Mouse (Mus musculus): Measurements from ENCODE around the gene Kansl1. TPM values are rescaled to one million over a fixed set of nuclear protein-coding genes. Genes with fewer than 3 reads are reported as not detected.

Gene Kansl1
- polyA plus RNA-seq, 1 experiment from 2014 or later: 36.9 TPM

GRCm38 (mm10) chr11:104435753-104436152, 32.9 kb downstream of the Kansl1 start:
- ATAC-seq (ENCODE audit: low FRiP score, low read depth): no peak
- Histone ChIP-seq H3K4me1 (peaks cover 17% of the 10 kb centered on the region), H3K4me2 (replicated peaks) (no peak overlapping the region), H3K36me3 (no peaks in the 10 kb centered on the region), H3K27ac (replicated peaks) (no peak overlapping the region), H3K4me3 (no peak overlapping the region), H3K9me3 (no peaks in the 10 kb centered on the region), H3K27me3 (no peaks in the 10 kb centered on the region), H3K9ac (replicated peaks) (no peak overlapping the region)

- Histone ChIP-seq H3K4me2 (replicated peaks) (no peak overlapping the region), H3K4me3 (no peak overlapping the region), H3K4me1 (peaks cover 17% of the 10 kb centered on the region), H3K27me3 (no peaks in the 10 kb centered on the region), H3K9me3 (no peaks in the 10 kb centered on the region), H3K36me3 (no peaks in the 10 kb centered on the region), H3K9ac (replicated peaks) (no peak overlapping the region), H3K27ac (replicated peaks) (no peak overlapping the region)
- no peak for ATAC-seq (ENCODE audit: low FRiP score, low read depth)
- 80% methylated on average over 1 of the region's 1 CpGs for WGBS
Measured at GRCm38 (mm10) chr11:104435141-104435540, 33.5 kb downstream of the Kansl1 start.

- ATAC-seq (ENCODE audit: low FRiP score, low read depth): no peak
- Histone ChIP-seq H3K9me3 (no peaks in the 10 kb centered on the region), H3K4me1 (peaks cover 3% of the 10 kb centered on the region; the same call in 1 of the 2 replicates), H3K4me2 (replicated peaks) (no peak overlapping the region), H3K9ac (replicated peaks) (no peak overlapping the region), H3K4me3 (no peak overlapping the region), H3K27ac (replicated peaks) (no peak overlapping the region), H3K36me3 (peaks cover 5% of the 10 kb centered on the region; the same call in 1 of the 2 replicates), H3K27me3 (no peaks in the 10 kb centered on the region)
Measured at GRCm38 (mm10) chr11:104432251-104432650, 36.4 kb downstream of the Kansl1 start.

- Histone ChIP-seq H3K27me3 (no peaks in the 10 kb centered on the region), H3K27ac (replicated peaks) (no peak overlapping the region), H3K4me1 (peaks cover 3% of the 10 kb centered on the region; the same call in 1 of the 2 replicates), H3K9ac (replicated peaks) (no peak overlapping the region), H3K4me3 (no peak overlapping the region), H3K4me2 (replicated peaks) (no peak overlapping the region), H3K36me3 (peaks cover 5% of the 10 kb centered on the region; the same call in 1 of the 2 replicates), H3K9me3 (no peaks in the 10 kb centered on the region)
- 98% methylated on average over 1 of the region's 1 CpGs for WGBS
- ATAC-seq (ENCODE audit: low FRiP score, low read depth): no peak
Measured at GRCm38 (mm10) chr11:104431807-104432206, 36.9 kb downstream of the Kansl1 start.

GRCm38 (mm10) chr11:104424727-104425416, 43.8 kb downstream of the Kansl1 start:
- Histone ChIP-seq H3K9me3 (no peaks in the 10 kb centered on the region), H3K4me3 (no peak overlapping the region), H3K36me3 (peaks cover 28% of the 10 kb centered on the region), H3K27ac (replicated peaks) (no peak overlapping the region), H3K9ac (replicated peaks) (no peak overlapping the region), H3K4me1 (no peaks in the 10 kb centered on the region), H3K4me2 (replicated peaks) (no peak overlapping the region), H3K27me3 (no peaks in the 10 kb centered on the region)
- ATAC-seq (ENCODE audit: low FRiP score, low read depth): no peak
- WGBS: 88% methylated on average over 16 of the region's 16 CpGs

GRCm38 (mm10) chr11:104412254-104412653, 56.4 kb downstream of the Kansl1 start:
- Histone ChIP-seq H3K27me3 (no peaks in the 10 kb centered on the region), H3K9me3 (no peaks in the 10 kb centered on the region), H3K4me1 (no peaks in the 10 kb centered on the region), H3K9ac (replicated peaks) (no peak overlapping the region), H3K4me3 (no peak overlapping the region), H3K36me3 (peaks cover 12% of the 10 kb centered on the region; the same call in 1 of the 2 replicates), H3K27ac (replicated peaks) (no peak overlapping the region), H3K4me2 (replicated peaks) (no peak overlapping the region)
- no peak for ATAC-seq (ENCODE audit: low FRiP score, low read depth)

- Histone ChIP-seq H3K9me3 (no peaks in the 10 kb centered on the region), H3K4me3 (no peak overlapping the region), H3K27ac (replicated peaks) (no peak overlapping the region), H3K27me3 (no peaks in the 10 kb centered on the region), H3K4me2 (replicated peaks) (no peak overlapping the region), H3K4me1 (no peaks in the 10 kb centered on the region), H3K9ac (replicated peaks) (no peak overlapping the region), H3K36me3 (peaks cover 21% of the 10 kb centered on the region; the same call in 1 of the 2 replicates)
- WGBS: 52% methylated on average over 2 of the region's 2 CpGs
- no peak for ATAC-seq (ENCODE audit: low FRiP score, low read depth)
Measured at GRCm38 (mm10) chr11:104407391-104407790, 61.3 kb downstream of the Kansl1 start.

GRCm38 (mm10) chr11:104400961-104401360, 67.7 kb downstream of the Kansl1 start:
- Histone ChIP-seq H3K4me2 (replicated peaks) (no peak overlapping the region), H3K27me3 (no peaks in the 10 kb centered on the region)

GRCm38 (mm10) chr11:104399459-104400216, 69.0 kb downstream of the Kansl1 start:
- H3K36me3 ChIP-seq: peaks cover 14% of the 10 kb centered on the region; the same call in 1 of the 2 replicates
- no peak overlapping the region for H3K9ac ChIP-seq (replicated peaks)
- no peak for ATAC-seq (ENCODE audit: low FRiP score, low read depth)
- H3K4me3 ChIP-seq: no peak overlapping the region
- H3K4me1 ChIP-seq: peaks cover 3% of the 10 kb centered on the region; the same call in 1 of the 2 replicates
- H3K27ac ChIP-seq (replicated peaks): 0 out of 2 replicates have a peak overlapping the region, but pooled peaks have one; percentile 10
- H3K9me3 ChIP-seq: no peaks in the 10 kb centered on the region
- H3K27me3 ChIP-seq: no peaks in the 10 kb centered on the region
- WGBS: 83% methylated on average over 4 of the region's 4 CpGs
- H3K4me2 ChIP-seq (replicated peaks): no peak overlapping the region

More at GRCm38 (mm10) chr11:104400961-104401360, 67.7 kb downstream of the Kansl1 start:
- H3K27ac ChIP-seq (replicated peaks): no peak overlapping the region
- ATAC-seq (ENCODE audit: low FRiP score, low read depth): no peak
- H3K4me3 ChIP-seq: no peak overlapping the region
- peaks cover 3% of the 10 kb centered on the region; the same call in 1 of the 2 replicates for H3K4me1 ChIP-seq
- 53% methylated on average over 5 of the region's 5 CpGs for WGBS
- H3K9ac ChIP-seq (replicated peaks): no peak overlapping the region
- H3K9me3 ChIP-seq: no peaks in the 10 kb centered on the region
- H3K36me3 ChIP-seq: peaks cover 19% of the 10 kb centered on the region; the same call in 1 of the 2 replicates

GRCm38 (mm10) chr11:104395648-104396047, 73.0 kb downstream of the Kansl1 start:
- no peak overlapping the region for H3K27ac ChIP-seq (replicated peaks)
- 92% methylated on average over 2 of the region's 2 CpGs for WGBS
- peaks cover 3% of the 10 kb centered on the region; the same call in 1 of the 2 replicates for H3K4me1 ChIP-seq
- ATAC-seq (ENCODE audit: low FRiP score, low read depth): no peak
- H3K27me3 ChIP-seq: no peaks in the 10 kb centered on the region
- no peaks in the 10 kb centered on the region for H3K9me3 ChIP-seq
- H3K36me3 ChIP-seq: no peaks in the 10 kb centered on the region
- H3K4me3 ChIP-seq: no peak overlapping the region
- no peak overlapping the region for H3K4me2 ChIP-seq (replicated peaks)
- H3K9ac ChIP-seq (replicated peaks): no peak overlapping the region

- Histone ChIP-seq H3K27ac (replicated peaks) (no peak overlapping the region), H3K27me3 (no peaks in the 10 kb centered on the region), H3K4me2 (replicated peaks) (no peak overlapping the region), H3K4me3 (no peak overlapping the region), H3K4me1 (no peaks in the 10 kb centered on the region), H3K36me3 (no peaks in the 10 kb centered on the region), H3K9ac (replicated peaks) (no peak overlapping the region), H3K9me3 (no peaks in the 10 kb centered on the region)
- no peak for ATAC-seq (ENCODE audit: low FRiP score, low read depth)
- WGBS: 91% methylated on average over 6 of the region's 6 CpGs
Measured at GRCm38 (mm10) chr11:104393196-104393595, 75.5 kb downstream of the Kansl1 start.

GRCm38 (mm10) chr11:104392153-104392552, 76.5 kb downstream of the Kansl1 start:
- no peaks in the 10 kb centered on the region for H3K36me3 ChIP-seq
- ATAC-seq (ENCODE audit: low FRiP score, low read depth): no peak
- no peaks in the 10 kb centered on the region for H3K27me3 ChIP-seq
- H3K4me2 ChIP-seq (replicated peaks): no peak overlapping the region
- H3K4me3 ChIP-seq: no peak overlapping the region
- WGBS: 90% methylated on average over 1 of the region's 1 CpGs
- no peaks in the 10 kb centered on the region for H3K4me1 ChIP-seq
- H3K9me3 ChIP-seq: no peaks in the 10 kb centered on the region
- no peak overlapping the region for H3K9ac ChIP-seq (replicated peaks)
- no peak overlapping the region for H3K27ac ChIP-seq (replicated peaks)

Data from midbrain, embryonic 12.5 days (tissue).